Mouse (Mus musculus): ENCODE results near the gene Tppp3. TPM values are rescaled to one million over a fixed set of nuclear protein-coding genes. Genes with fewer than 3 reads are reported as not detected.

The Tppp3 gene
- 0.35 TPM for polyA plus RNA-seq (2017; shearing (Covaris generic))

DNA sequence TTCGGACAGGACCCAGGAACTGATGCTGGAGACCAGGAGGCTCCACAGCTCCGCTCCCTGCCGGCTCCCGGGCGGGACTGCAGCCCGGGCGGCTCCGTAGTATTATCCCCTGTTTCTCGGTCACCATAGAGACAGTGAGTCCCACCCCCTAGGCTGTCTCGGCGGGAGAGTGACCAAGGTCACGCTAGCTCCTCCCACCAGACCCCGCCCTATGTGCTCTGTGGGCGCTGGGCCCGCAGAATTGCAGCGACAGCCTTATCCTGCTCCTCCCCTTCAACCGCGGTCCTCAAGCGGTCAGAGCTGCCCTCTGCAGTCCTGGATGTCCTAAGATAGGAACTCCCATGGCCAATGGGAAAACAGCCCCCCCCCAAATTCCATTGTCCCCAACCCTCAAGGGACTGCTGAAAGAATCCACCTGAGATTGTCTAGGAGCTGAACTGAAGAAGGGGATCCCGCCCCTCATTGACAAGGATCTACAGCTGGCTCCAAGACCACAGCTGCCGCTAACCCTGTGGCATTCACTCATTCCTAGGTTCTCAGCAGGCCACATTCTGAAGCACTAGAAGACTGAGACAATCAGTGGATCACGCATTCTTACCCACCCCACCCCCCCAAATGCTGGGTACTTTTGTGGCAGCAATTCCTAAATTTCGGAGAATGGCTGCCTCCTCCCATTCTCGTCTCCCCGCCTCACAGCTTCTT lies at the start of gene Tppp3:
Gene Tppp3 (minus strand): TSS at position 213 of the 702 bp plus-strand sequence.

DNA sequence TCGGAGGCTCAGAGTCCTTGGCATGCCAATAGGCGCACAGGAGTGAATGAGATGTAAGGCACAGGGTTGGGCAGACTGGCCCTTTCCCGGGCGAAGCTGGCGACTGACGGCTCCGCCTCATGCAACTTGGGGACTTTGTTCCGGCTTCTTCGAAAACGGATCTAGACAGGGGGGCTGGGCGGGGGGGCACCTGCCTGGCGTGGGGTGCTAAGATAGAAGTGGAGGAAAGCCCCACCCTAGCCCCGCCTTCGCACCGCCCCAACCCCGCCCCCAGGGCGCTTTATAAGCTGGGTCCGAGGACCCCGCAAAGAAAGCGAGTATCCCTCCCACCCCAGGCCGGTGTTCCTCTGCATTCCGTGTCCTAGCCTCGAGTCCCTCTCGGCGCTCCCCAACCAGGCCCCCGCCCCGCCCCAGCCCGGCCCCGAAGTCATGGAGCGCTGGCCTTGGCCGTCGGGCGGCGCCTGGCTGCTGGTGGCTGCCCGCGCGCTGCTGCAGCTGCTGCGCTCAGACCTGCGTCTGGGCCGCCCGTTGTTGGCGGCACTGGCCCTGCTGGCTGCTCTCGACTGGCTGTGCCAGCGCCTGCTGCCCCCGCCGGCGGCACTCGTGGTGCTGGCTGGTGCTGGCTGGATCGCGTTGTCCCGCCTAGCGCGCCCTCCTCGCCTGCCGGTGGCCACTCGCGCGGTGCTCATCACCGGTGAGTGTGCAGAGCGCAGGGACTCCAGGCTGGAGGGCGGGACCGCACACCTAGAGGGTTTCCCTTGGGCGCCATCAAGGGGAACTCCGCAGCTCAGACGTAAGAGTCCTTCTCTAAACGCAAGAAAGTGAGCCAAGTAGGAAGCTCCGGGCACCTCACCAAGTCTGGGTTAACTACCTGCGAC lies 47.3 kb upstream of the Tppp3 start, which contains the start of gene Hsd11b2:
Gene Hsd11b2 (plus strand): TSS at position 320 of the 878 bp plus-strand sequence.

DNA sequence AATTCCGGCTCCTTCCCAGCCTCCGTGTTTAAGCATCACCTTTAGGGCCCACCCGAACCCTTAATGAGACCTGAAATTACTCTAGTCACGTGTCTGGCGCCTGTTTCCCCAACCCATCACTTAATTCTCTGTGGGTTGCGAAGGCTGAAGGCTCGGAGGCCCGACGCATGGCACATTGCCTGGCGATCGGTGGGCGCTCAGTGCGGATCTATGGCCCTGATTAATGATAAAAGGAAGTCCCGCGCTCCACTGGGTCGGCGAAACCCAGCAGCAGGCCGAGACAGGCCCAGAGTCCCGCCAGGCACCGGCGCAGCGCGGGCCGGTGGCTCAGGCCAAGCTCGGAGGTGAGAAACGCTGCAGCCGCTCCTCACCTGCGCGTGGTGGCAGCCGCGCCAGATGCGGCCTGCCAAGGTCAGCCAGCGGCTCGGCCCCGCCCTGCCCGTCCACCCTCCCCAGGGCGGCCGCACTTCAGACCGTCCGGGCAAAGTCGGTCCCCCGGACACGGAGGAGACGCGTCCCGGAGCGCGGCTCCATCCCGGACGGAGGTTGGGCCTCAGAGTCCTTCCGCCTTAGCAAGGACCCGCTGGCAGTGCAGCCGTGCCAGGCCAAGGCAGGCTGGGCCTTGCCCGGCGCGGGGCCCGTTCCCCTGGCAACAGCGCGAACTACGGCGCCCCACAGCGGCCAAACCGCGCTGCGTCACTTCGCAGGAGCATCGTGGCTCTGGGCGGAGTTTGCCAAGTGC lies 25.3 kb upstream of the Tppp3 start, which contains the start of gene Zdhhc1:
Gene Zdhhc1 (minus strand): TSS at position 464 of the 742 bp plus-strand sequence.

Other genes with a start within 250 kb of the Tppp3 start
- gene D230025D16Rik, start 246.4 kb downstream of the Tppp3 start, polyA plus RNA-seq (2017; shearing (Covaris generic)), result 27.3 TPM
- gene B3gnt9, start 216.4 kb downstream of the Tppp3 start, polyA plus RNA-seq (2017; shearing (Covaris generic)), result 0.92 TPM
- 80.1 TPM for gene Tradd, start 206.9 kb downstream of the Tppp3 start, polyA plus RNA-seq (2017; shearing (Covaris generic))
- gene Fbxl8, start 206.9 kb downstream of the Tppp3 start, polyA plus RNA-seq (2017; shearing (Covaris generic)), result 21.7 TPM
- 0.80 TPM for gene Hsf4, start 201.7 kb downstream of the Tppp3 start, polyA plus RNA-seq (2017; shearing (Covaris generic))
- not detected for gene Nol3, start 195.4 kb downstream of the Tppp3 start, polyA plus RNA-seq (2017; shearing (Covaris generic))
- gene 4931428F04Rik, start 181.7 kb downstream of the Tppp3 start, polyA plus RNA-seq (2017; shearing (Covaris generic)), result 1.3 TPM
- 1.5 TPM for gene Exoc3l, start 175.4 kb downstream of the Tppp3 start, polyA plus RNA-seq (2017; shearing (Covaris generic))
- gene E2f4, start 173.9 kb downstream of the Tppp3 start, polyA plus RNA-seq (2017; shearing (Covaris generic)), result 168 TPM
- gene Elmo3, start 165.9 kb downstream of the Tppp3 start, polyA plus RNA-seq (2017; shearing (Covaris generic)), result 9.4 TPM
- gene Lrrc29, start 145.2 kb downstream of the Tppp3 start, polyA plus RNA-seq (2017; shearing (Covaris generic)), result 4.7 TPM
- gene Tmem208, start 145.2 kb downstream of the Tppp3 start, polyA plus RNA-seq (2017; shearing (Covaris generic)), result 127 TPM
- 1.7 TPM for gene Fhod1, start 123.6 kb downstream of the Tppp3 start, polyA plus RNA-seq (2017; shearing (Covaris generic))
- 0.91 TPM for gene Slc9a5, start 122.7 kb downstream of the Tppp3 start, polyA plus RNA-seq (2017; shearing (Covaris generic))
- not detected for gene Plekhg4, start 98.3 kb downstream of the Tppp3 start, polyA plus RNA-seq (2017; shearing (Covaris generic))
- 0.10 TPM for gene Kctd19, start 58.0 kb downstream of the Tppp3 start, polyA plus RNA-seq (2017; shearing (Covaris generic))
- gene Lrrc36, start 58.0 kb downstream of the Tppp3 start, polyA plus RNA-seq (2017; shearing (Covaris generic)), result not detected
- gene Zdhhc1, start 25.4 kb upstream of the Tppp3 start, polyA plus RNA-seq (2017; shearing (Covaris generic)), result 5.9 TPM
- not detected for gene Hsd11b2, start 47.2 kb upstream of the Tppp3 start, polyA plus RNA-seq (2017; shearing (Covaris generic))
- gene Atp6v0d1, start 94.5 kb upstream of the Tppp3 start, polyA plus RNA-seq (2017; shearing (Covaris generic)), result 46.7 TPM
- gene Ripor1, start 133.7 kb upstream of the Tppp3 start, polyA plus RNA-seq (2017; shearing (Covaris generic)), result 25.5 TPM
- gene Ctcf, start 165.0 kb upstream of the Tppp3 start, polyA plus RNA-seq (2017; shearing (Covaris generic)), result 206 TPM
- 1.1 TPM for gene Agrp, start 165.9 kb upstream of the Tppp3 start, polyA plus RNA-seq (2017; shearing (Covaris generic))
- gene Carmil2, start 214.7 kb upstream of the Tppp3 start, polyA plus RNA-seq (2017; shearing (Covaris generic)), result 167 TPM
- 75.1 TPM for gene Acd, start 229.6 kb upstream of the Tppp3 start, polyA plus RNA-seq (2017; shearing (Covaris generic))
- 9.0 TPM for gene Pard6a, start 229.6 kb upstream of the Tppp3 start, polyA plus RNA-seq (2017; shearing (Covaris generic))
- not detected for gene 4933405L10Rik, start 236.1 kb upstream of the Tppp3 start, polyA plus RNA-seq (2017; shearing (Covaris generic))
- gene Enkd1, start 236.7 kb upstream of the Tppp3 start, polyA plus RNA-seq (2017; shearing (Covaris generic)), result 2.1 TPM